Mouse (Mus musculus) lung, embryonic 16.5 days (tissue): ENCODE measurements at regions not wholly inside any gene's neighbourhood (a gene's known extent, or its start where the extent isn't known, plus 50 kb on each side); places are given as distances from the start of the nearest gene placed in this dataset.

Experiments used
- ATAC-seq: fragments of 200-750 bp; cut with Nextera tagmentation; 2 replicates; pipeline ENCODE4 v1.8.0; 2017; ENCODE audit warnings: low read depth, mild to moderate bottlenecking, moderate library complexity
- H3K27ac ChIP-seq: fragments of 300-500 bp; sonication (generic); 2 replicates; pipeline ENCODE4 v1.5.1; 2014; ENCODE audit warnings: mild to moderate bottlenecking, control low read depth, low read length
- H3K27me3 ChIP-seq: fragments of 300-500 bp; sonication (generic); 2 replicates; pipeline ENCODE4 v1.6.1; 2014; ENCODE audit warnings: low read depth, low read length, mixed read lengths; ENCODE audit not compliant: control insufficient read depth, insufficient read depth
- H3K36me3 ChIP-seq: fragments of 300-500 bp; sonication (generic); 2 replicates; pipeline ENCODE4 v1.6.1; 2014; ENCODE audit warnings: low read length; ENCODE audit not compliant: control insufficient read depth, insufficient read depth
- H3K4me1 ChIP-seq: fragments of 300-500 bp; sonication (generic); replicated peaks from 2 replicates; pipeline ENCODE4 v1.6.1; 2014; ENCODE audit warnings: low read length, mixed read lengths; ENCODE audit not compliant: control insufficient read depth, insufficient read depth
- H3K4me2 ChIP-seq: fragments of 300-500 bp; sonication (generic); 2 replicates; pipeline ENCODE4 v1.6.1; 2014; ENCODE audit warnings: low read depth, low read length, control low read depth
- H3K4me3 ChIP-seq: fragments of 300-500 bp; sonication (generic); 2 replicates; pipeline ENCODE4 v1.5.1; 2014; ENCODE audit warnings: mild to moderate bottlenecking, low read length, control low read depth
- H3K9ac ChIP-seq: fragments of 300-500 bp; sonication (generic); 2 replicates; pipeline ENCODE4 v1.6.1; 2014; ENCODE audit warnings: low read length, control low read depth
- H3K9me3 ChIP-seq: fragments of 300-500 bp; sonication (generic); 2 replicates; pipeline ENCODE4 v1.6.1; 2016; ENCODE audit warnings: low read length; ENCODE audit not compliant: control insufficient read depth
- WGBS: fragments of 180-500 bp; shearing (Covaris S2); extraction: QIAGEN DNeasy Blood & Tissue Kit; methylation state at CpG from one replicate; pipeline ENCODE4 v1.1.7; 2014; 5-methylcytosine and 5-hydroxymethylcytosine counted together

DNA sequence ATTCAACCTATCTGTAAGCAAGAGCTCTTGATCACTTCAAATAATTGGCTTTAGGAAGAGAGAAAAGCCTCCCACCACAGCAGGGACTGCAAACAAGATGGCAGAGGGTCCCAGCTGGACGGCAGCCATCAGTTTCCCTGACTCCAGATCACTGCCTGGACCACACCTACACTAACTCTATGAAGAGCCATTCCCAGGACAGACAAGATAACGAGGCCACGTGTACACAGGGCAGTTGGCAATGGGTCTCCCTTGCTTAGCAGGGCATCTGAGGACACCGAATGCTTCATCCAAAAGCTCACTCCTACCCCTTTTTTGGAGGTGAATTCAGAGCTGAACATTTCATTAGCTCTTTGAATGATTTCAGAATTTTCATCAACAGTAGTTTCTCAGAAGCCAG lies 179.9 kb downstream of the Mreg start:
- ATAC-seq: no peak

GRCm38 (mm10) chr1:72030763-72031405 lies 181.2 kb downstream of the Mreg start:
- Histone ChIP-seq H3K4me1 (no peaks in the 10 kb centered on the region), H3K4me2 (no peak overlapping the region)
- ATAC-seq: no peak

More for the DNA sequence above, 179.9 kb downstream of the Mreg start:
- H3K4me3 ChIP-seq: no peak overlapping the region
- H3K9ac ChIP-seq: no peak overlapping the region
- no peak overlapping the region for H3K27ac ChIP-seq
- no peaks in the 10 kb centered on the region for H3K36me3 ChIP-seq
- no peak overlapping the region for H3K4me2 ChIP-seq
- no peaks in the 10 kb centered on the region for H3K27me3 ChIP-seq
- H3K9me3 ChIP-seq: no peaks in the 10 kb centered on the region
- H3K4me1 ChIP-seq: no peaks in the 10 kb centered on the region
- WGBS: 68% methylated on average over 4 of the region's 4 CpGs

DNA sequence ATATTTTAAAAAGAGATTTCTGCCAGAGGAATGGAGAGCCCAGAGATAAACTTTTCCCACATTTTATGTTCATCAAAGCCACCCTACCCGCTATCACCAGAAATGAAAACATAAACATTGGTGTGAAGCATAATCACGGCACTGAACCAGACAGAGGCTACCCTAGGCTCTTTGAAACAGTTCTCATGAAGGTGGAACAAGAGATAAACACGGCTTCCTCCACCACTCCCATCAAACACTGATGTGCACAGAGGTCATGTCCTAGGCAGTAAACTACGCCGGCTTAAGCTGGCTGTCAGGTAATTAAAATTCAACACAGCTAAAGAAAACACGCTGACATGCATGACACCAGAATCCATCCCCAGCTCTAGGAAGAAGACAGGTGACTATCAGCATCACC lies 182.5 kb downstream of the Mreg start:
- Histone ChIP-seq H3K9ac (no peak overlapping the region), H3K4me2 (no peak overlapping the region), H3K27ac (no peak overlapping the region), H3K9me3 (no peaks in the 10 kb centered on the region), H3K4me1 (no peaks in the 10 kb centered on the region), H3K4me3 (no peak overlapping the region), H3K36me3 (no peaks in the 10 kb centered on the region), H3K27me3 (no peaks in the 10 kb centered on the region)
- ATAC-seq: no peak
- 51% methylated on average over 6 of the region's 6 CpGs for WGBS

More at GRCm38 (mm10) chr1:72030763-72031405, 181.2 kb downstream of the Mreg start:
- no peaks in the 10 kb centered on the region for H3K27me3 ChIP-seq
- no peak overlapping the region for H3K27ac ChIP-seq
- 68% methylated on average over 8 of the region's 8 CpGs for WGBS
- H3K9ac ChIP-seq: no peak overlapping the region
- no peaks in the 10 kb centered on the region for H3K36me3 ChIP-seq
- H3K4me3 ChIP-seq: no peak overlapping the region
- H3K9me3 ChIP-seq: no peaks in the 10 kb centered on the region

GRCm38 (mm10) chr1:72026861-72027260 lies 185.2 kb downstream of the Mreg start:
- no peaks in the 10 kb centered on the region for H3K4me1 ChIP-seq
- WGBS: 84% methylated on average over 4 of the region's 4 CpGs
- no peaks in the 10 kb centered on the region for H3K9me3 ChIP-seq
- no peak overlapping the region for H3K9ac ChIP-seq
- no peak overlapping the region for H3K4me3 ChIP-seq
- H3K36me3 ChIP-seq: no peaks in the 10 kb centered on the region
- ATAC-seq: no peak
- H3K27me3 ChIP-seq: no peaks in the 10 kb centered on the region
- H3K4me2 ChIP-seq: no peak overlapping the region
- no peak overlapping the region for H3K27ac ChIP-seq

- Histone ChIP-seq H3K9ac (no peak overlapping the region), H3K4me1 (peaks cover 2% of the 10 kb centered on the region; the same call in 1 of the 2 replicates), H3K27ac (no peak overlapping the region), H3K9me3 (no peaks in the 10 kb centered on the region), H3K27me3 (no peaks in the 10 kb centered on the region), H3K36me3 (no peaks in the 10 kb centered on the region), H3K4me3 (no peak overlapping the region), H3K4me2 (no peak overlapping the region)
- WGBS: 72% methylated on average over 3 of the region's 3 CpGs
- ATAC-seq: no peak
Measured at GRCm38 (mm10) chr1:72022631-72023030, 189.5 kb downstream of the Mreg start.

GRCm38 (mm10) chr1:72018479-72019222 lies 193.5 kb downstream of the Mreg start:
- H3K27ac ChIP-seq: no peak overlapping the region
- no peaks in the 10 kb centered on the region for H3K27me3 ChIP-seq
- ATAC-seq: no peak
- no peak overlapping the region for H3K4me2 ChIP-seq
- H3K4me3 ChIP-seq: no peak overlapping the region
- 66% methylated on average over 4 of the region's 4 CpGs for WGBS
- H3K4me1 ChIP-seq: peaks cover 12% of the 10 kb centered on the region
- no peaks in the 10 kb centered on the region for H3K9me3 ChIP-seq
- no peak overlapping the region for H3K9ac ChIP-seq
- H3K36me3 ChIP-seq: no peaks in the 10 kb centered on the region

GRCm38 (mm10) chr1:72017814-72018478 lies 194.2 kb downstream of the Mreg start:
- ATAC-seq: no peak
- Histone ChIP-seq H3K36me3 (no peaks in the 10 kb centered on the region), H3K4me1 (peaks cover 12% of the 10 kb centered on the region), H3K4me3 (no peak overlapping the region), H3K27me3 (no peaks in the 10 kb centered on the region), H3K27ac (no peak overlapping the region), H3K4me2 (no peak overlapping the region), H3K9ac (no peak overlapping the region), H3K9me3 (no peaks in the 10 kb centered on the region)
- WGBS: 59% methylated on average over 1 of the region's 1 CpGs

DNA sequence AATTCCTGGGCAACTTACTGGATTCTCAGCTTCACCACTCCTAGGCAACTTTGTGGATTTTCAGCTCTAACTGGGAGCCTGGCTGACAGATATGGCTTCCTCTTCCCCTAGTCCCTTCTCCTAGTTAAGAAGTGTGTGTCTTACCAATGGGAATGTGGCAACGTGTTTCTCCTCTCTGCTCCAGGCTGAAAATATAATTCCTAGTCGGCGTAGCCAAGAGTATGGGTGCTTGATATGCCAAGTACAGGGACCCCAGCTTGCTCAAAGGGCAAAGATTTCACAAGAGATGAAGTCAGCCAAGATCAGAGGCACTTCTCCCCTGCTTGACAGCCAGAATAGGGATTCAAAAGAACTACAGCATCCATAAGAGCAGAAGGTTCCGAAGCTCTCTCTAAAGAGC lies 196.6 kb downstream of the Mreg start:
- 72% methylated on average over 4 of the region's 4 CpGs for WGBS
- ATAC-seq: no peak
- Histone ChIP-seq H3K27ac (peak overlapping the region; percentile 26; the same call in 1 of the 2 replicates), H3K4me3 (no peak overlapping the region), H3K4me2 (no peak overlapping the region), H3K9ac (no peak overlapping the region), H3K27me3 (no peaks in the 10 kb centered on the region), H3K36me3 (no peaks in the 10 kb centered on the region), H3K9me3 (no peaks in the 10 kb centered on the region), H3K4me1 (peaks cover 12% of the 10 kb centered on the region)

DNA sequence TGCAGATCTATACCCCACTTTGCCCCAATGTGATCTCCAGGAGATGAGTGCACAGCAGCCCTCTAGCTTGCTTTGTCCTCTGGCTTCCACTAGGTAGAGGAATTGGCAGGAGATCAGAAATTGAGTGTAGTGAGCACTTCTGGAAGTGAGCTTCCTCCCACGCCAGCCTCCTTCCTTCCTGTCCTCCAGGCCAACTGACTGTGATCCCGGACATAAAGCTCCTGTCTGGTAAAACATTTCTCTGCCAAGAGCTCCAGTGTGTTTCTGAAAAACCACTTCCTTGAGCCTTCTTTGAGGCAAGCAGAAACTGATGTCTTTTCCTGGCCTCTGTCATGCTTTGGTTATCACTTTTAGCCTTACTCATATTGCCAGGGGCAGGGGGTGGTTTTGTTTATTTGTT lies 197.5 kb downstream of the Mreg start:
- H3K27ac ChIP-seq: no peak overlapping the region

More for the DNA sequence above, 197.5 kb downstream of the Mreg start:
- H3K4me1 ChIP-seq: peaks cover 12% of the 10 kb centered on the region
- 8% methylated on average over 2 of the region's 2 CpGs for WGBS
- peak; percentile 78 for ATAC-seq
- no peaks in the 10 kb centered on the region for H3K36me3 ChIP-seq
- no peak overlapping the region for H3K4me2 ChIP-seq
- H3K9me3 ChIP-seq: no peaks in the 10 kb centered on the region
- no peak overlapping the region for H3K9ac ChIP-seq
- no peak overlapping the region for H3K4me3 ChIP-seq
- no peaks in the 10 kb centered on the region for H3K27me3 ChIP-seq
